Mouse (Mus musculus): ENCODE results near the gene Bcar3. TPM values are rescaled to one million over a fixed set of nuclear protein-coding genes. Genes with fewer than 3 reads are reported as not detected.

Bcar3 gene
- polyA plus RNA-seq, 1 experiment from 2014 or later: 14.9 TPM

- Histone ChIP-seq H3K27me3 (ENCODE audit: control insufficient read depth, insufficient read depth, low read length) (no peaks in the 10 kb centered on the region), H3K9me3 (ENCODE audit: control insufficient read depth, low read length) (no peaks in the 10 kb centered on the region), H3K4me3 (ENCODE audit: low read depth, low read length) (no peak overlapping the region), H3K4me2 (ENCODE audit: low read depth) (no peak overlapping the region), H3K9ac (ENCODE audit: low read length) (no peak overlapping the region), H3K4me1 (ENCODE audit: control insufficient read depth, insufficient read depth, low read length) (peaks cover 11% of the 10 kb centered on the region; the same call in 1 of the 2 replicates), H3K36me3 (ENCODE audit: control insufficient read depth, insufficient read depth, low read length) (no peaks in the 10 kb centered on the region), H3K27ac (ENCODE audit: low read depth, low read length) (no peak overlapping the region)
- ATAC-seq (ENCODE audit: insufficient read depth, low FRiP score, low TSS enrichment) (no peak), DNase-seq (ENCODE audit: low spot score) (no peak)
- WGBS: 85% methylated on average over 8 of the region's 8 CpGs
These were observed 141.3 kb downstream of the Bcar3 start for GRCm38 (mm10) chr3:122434983-122435935.

- no peak overlapping the region for H3K4me2 ChIP-seq (ENCODE audit: low read depth)
- no peaks in the 10 kb centered on the region for H3K9me3 ChIP-seq (ENCODE audit: control insufficient read depth, low read length)
- peaks cover 6% of the 10 kb centered on the region; the same call in 1 of the 2 replicates for H3K4me1 ChIP-seq (ENCODE audit: control insufficient read depth, insufficient read depth, low read length)
- H3K9ac ChIP-seq (ENCODE audit: low read length): no peak overlapping the region
- no peaks in the 10 kb centered on the region for H3K27me3 ChIP-seq (ENCODE audit: control insufficient read depth, insufficient read depth, low read length)
- no peaks in the 10 kb centered on the region for H3K36me3 ChIP-seq (ENCODE audit: control insufficient read depth, insufficient read depth, low read length)
- H3K27ac ChIP-seq (ENCODE audit: low read depth, low read length): no peak overlapping the region
- H3K4me3 ChIP-seq (ENCODE audit: low read depth, low read length): no peak overlapping the region
- WGBS: 75% methylated on average over 7 of the region's 7 CpGs
- DNase-seq (ENCODE audit: low spot score): no peak
- no peak for ATAC-seq (ENCODE audit: insufficient read depth, low FRiP score, low TSS enrichment)
These were observed 144.3 kb downstream of the Bcar3 start for GRCm38 (mm10) chr3:122438143-122438825.

- 90% methylated on average over 11 of the region's 11 CpGs for WGBS
- DNase-seq (ENCODE audit: low spot score) (no peak), ATAC-seq (ENCODE audit: insufficient read depth, low FRiP score, low TSS enrichment) (no peak)
- Histone ChIP-seq H3K27me3 (ENCODE audit: control insufficient read depth, insufficient read depth, low read length) (no peaks in the 10 kb centered on the region), H3K4me2 (ENCODE audit: low read depth) (no peak overlapping the region), H3K36me3 (ENCODE audit: control insufficient read depth, insufficient read depth, low read length) (no peaks in the 10 kb centered on the region), H3K4me1 (ENCODE audit: control insufficient read depth, insufficient read depth, low read length) (no peaks in the 10 kb centered on the region), H3K9ac (ENCODE audit: low read length) (no peak overlapping the region), H3K9me3 (ENCODE audit: control insufficient read depth, low read length) (no peaks in the 10 kb centered on the region), H3K27ac (ENCODE audit: low read depth, low read length) (no peak overlapping the region), H3K4me3 (ENCODE audit: low read depth, low read length) (no peak overlapping the region)
These were observed 151.8 kb downstream of the Bcar3 start for GRCm38 (mm10) chr3:122445696-122446095.

GRCm38 (mm10) chr3:122446678-122447077, 152.7 kb downstream of the Bcar3 start:
- H3K27ac ChIP-seq (ENCODE audit: low read depth, low read length): no peak overlapping the region
- H3K4me3 ChIP-seq (ENCODE audit: low read depth, low read length): no peak overlapping the region
- H3K4me2 ChIP-seq (ENCODE audit: low read depth): no peak overlapping the region
- ATAC-seq (ENCODE audit: insufficient read depth, low FRiP score, low TSS enrichment): no peak
- no peaks in the 10 kb centered on the region for H3K27me3 ChIP-seq (ENCODE audit: control insufficient read depth, insufficient read depth, low read length)
- 76% methylated on average over 8 of the region's 8 CpGs for WGBS
- no peaks in the 10 kb centered on the region for H3K9me3 ChIP-seq (ENCODE audit: control insufficient read depth, low read length)
- no peak overlapping the region for H3K9ac ChIP-seq (ENCODE audit: low read length)
- no peak for DNase-seq (ENCODE audit: low spot score)
- no peaks in the 10 kb centered on the region for H3K36me3 ChIP-seq (ENCODE audit: control insufficient read depth, insufficient read depth, low read length)
- no peaks in the 10 kb centered on the region for H3K4me1 ChIP-seq (ENCODE audit: control insufficient read depth, insufficient read depth, low read length)

- Histone ChIP-seq H3K9me3 (ENCODE audit: control insufficient read depth, low read length) (no peaks in the 10 kb centered on the region), H3K27me3 (ENCODE audit: control insufficient read depth, insufficient read depth, low read length) (no peaks in the 10 kb centered on the region), H3K4me2 (ENCODE audit: low read depth) (no peak overlapping the region), H3K36me3 (ENCODE audit: control insufficient read depth, insufficient read depth, low read length) (no peaks in the 10 kb centered on the region), H3K4me3 (ENCODE audit: low read depth, low read length) (no peak overlapping the region), H3K9ac (ENCODE audit: low read length) (no peak overlapping the region), H3K4me1 (ENCODE audit: control insufficient read depth, insufficient read depth, low read length) (no peaks in the 10 kb centered on the region), H3K27ac (ENCODE audit: low read depth, low read length) (no peak overlapping the region)
- WGBS: 95% methylated on average over 13 of the region's 13 CpGs
- ATAC-seq (ENCODE audit: insufficient read depth, low FRiP score, low TSS enrichment) (no peak), DNase-seq (ENCODE audit: low spot score) (no peak)
These were observed 154.3 kb downstream of the Bcar3 start for GRCm38 (mm10) chr3:122448196-122448595.

- DNase-seq (ENCODE audit: low spot score): no peak
- 92% methylated on average over 7 of the region's 7 CpGs for WGBS
- no peak overlapping the region for H3K27ac ChIP-seq (ENCODE audit: low read depth, low read length)
- H3K36me3 ChIP-seq (ENCODE audit: control insufficient read depth, insufficient read depth, low read length): no peaks in the 10 kb centered on the region
- ATAC-seq (ENCODE audit: insufficient read depth, low FRiP score, low TSS enrichment): no peak
- no peaks in the 10 kb centered on the region for H3K4me1 ChIP-seq (ENCODE audit: control insufficient read depth, insufficient read depth, low read length)
- no peak overlapping the region for H3K4me3 ChIP-seq (ENCODE audit: low read depth, low read length)
- H3K9ac ChIP-seq (ENCODE audit: low read length): no peak overlapping the region
- H3K4me2 ChIP-seq (ENCODE audit: low read depth): no peak overlapping the region
- H3K27me3 ChIP-seq (ENCODE audit: control insufficient read depth, insufficient read depth, low read length): no peaks in the 10 kb centered on the region
- H3K9me3 ChIP-seq (ENCODE audit: control insufficient read depth, low read length): no peaks in the 10 kb centered on the region
These were observed 156.1 kb downstream of the Bcar3 start for GRCm38 (mm10) chr3:122450041-122450440.

- no peaks in the 10 kb centered on the region for H3K36me3 ChIP-seq (ENCODE audit: control insufficient read depth, insufficient read depth, low read length)
- no peak overlapping the region for H3K27ac ChIP-seq (ENCODE audit: low read depth, low read length)
- no peaks in the 10 kb centered on the region for H3K4me1 ChIP-seq (ENCODE audit: control insufficient read depth, insufficient read depth, low read length)
- no peak for DNase-seq (ENCODE audit: low spot score)
- no peak overlapping the region for H3K4me3 ChIP-seq (ENCODE audit: low read depth, low read length)
- WGBS: 88% methylated on average over 11 of the region's 11 CpGs
- H3K27me3 ChIP-seq (ENCODE audit: control insufficient read depth, insufficient read depth, low read length): no peaks in the 10 kb centered on the region
- no peak for ATAC-seq (ENCODE audit: insufficient read depth, low FRiP score, low TSS enrichment)
- H3K4me2 ChIP-seq (ENCODE audit: low read depth): no peak overlapping the region
- no peak overlapping the region for H3K9ac ChIP-seq (ENCODE audit: low read length)
- no peaks in the 10 kb centered on the region for H3K9me3 ChIP-seq (ENCODE audit: control insufficient read depth, low read length)
These were observed 159.9 kb downstream of the Bcar3 start for GRCm38 (mm10) chr3:122453875-122454274.

GRCm38 (mm10) chr3:122456156-122456555, 162.2 kb downstream of the Bcar3 start:
- ATAC-seq (ENCODE audit: insufficient read depth, low FRiP score, low TSS enrichment): no peak
- Histone ChIP-seq H3K9ac (ENCODE audit: low read length) (no peak overlapping the region), H3K9me3 (ENCODE audit: control insufficient read depth, low read length) (no peaks in the 10 kb centered on the region), H3K4me3 (ENCODE audit: low read depth, low read length) (no peak overlapping the region), H3K27me3 (ENCODE audit: control insufficient read depth, insufficient read depth, low read length) (no peaks in the 10 kb centered on the region), H3K27ac (ENCODE audit: low read depth, low read length) (no peak overlapping the region), H3K36me3 (ENCODE audit: control insufficient read depth, insufficient read depth, low read length) (no peaks in the 10 kb centered on the region), H3K4me1 (ENCODE audit: control insufficient read depth, insufficient read depth, low read length) (peaks cover 8% of the 10 kb centered on the region), H3K4me2 (ENCODE audit: low read depth) (no peak overlapping the region)
- WGBS: 92% methylated on average over 4 of the region's 4 CpGs
- DNase-seq (ENCODE audit: low spot score): no peak

All from neural tube, embryonic 11.5 days (tissue).